Mouse (Mus musculus) liver, adult 2 months (tissue): ENCODE measurements at regions not wholly inside any gene's neighbourhood (a gene's known extent, or its start where the extent isn't known, plus 50 kb on each side); places are given as distances from the start of the nearest gene placed in this dataset.

Experiments
- DNase-seq: peaks from one replicate; pipeline ENCODE4 v3.0.0-alpha.2; 2011; ENCODE audit warnings: low read depth, low spot score; ENCODE audit errors: extremely low read depth
- H3K27ac ChIP-seq: fragments of 200-500 bp; replicated peaks from 2 replicates; pipeline ENCODE4 v1.5.1; 2012; ENCODE audit warnings: low read depth, mild to moderate bottlenecking, control low read depth, inconsistent platforms, low read length; ENCODE audit not compliant: insufficient read depth
- H3K27me3 ChIP-seq: fragments of 200-500 bp; 2 replicates; pipeline ENCODE4 v1.6.1; 2012; ENCODE audit warnings: mild to moderate bottlenecking, moderate library complexity, low read length, inconsistent platforms; ENCODE audit not compliant: control insufficient read depth, insufficient read depth
- H3K36me3 ChIP-seq: fragments of 200-500 bp; 2 replicates; pipeline ENCODE4 v1.6.1; 2012; ENCODE audit warnings: low read length, inconsistent platforms; ENCODE audit not compliant: control insufficient read depth, insufficient read depth
- H3K4me1 ChIP-seq: fragments of 200-500 bp; 2 replicates; pipeline ENCODE4 v1.6.1; 2011; ENCODE audit warnings: low read length; ENCODE audit not compliant: control insufficient read depth, insufficient read depth
- H3K4me3 ChIP-seq: fragments of 200-500 bp; 2 replicates; pipeline ENCODE4 v1.5.1; 2011; ENCODE audit warnings: low read depth, mild to moderate bottlenecking, control low read depth, low read length, moderate library complexity; ENCODE audit not compliant: insufficient read depth
- H3K79me2 ChIP-seq: fragments of 200-500 bp; 2 replicates; pipeline ENCODE4 v1.6.1; 2012; ENCODE audit warnings: inconsistent platforms, mild to moderate bottlenecking, low read length, moderate library complexity; ENCODE audit not compliant: control insufficient read depth, insufficient read depth
- H3K9ac ChIP-seq: fragments of 200-500 bp; 2 replicates; pipeline ENCODE4 v1.6.1; 2012; ENCODE audit warnings: low read depth, mild to moderate bottlenecking, control low read depth, inconsistent platforms, low read length
- CTCF ChIP-seq: fragments of 200-500 bp; IDR thresholded peaks from 2 replicates; pipeline ENCODE4 v1.5.1; 2011; ENCODE audit warnings: low read depth, low read length, control low read depth
- POLR2A ChIP-seq: fragments of 200-500 bp; IDR thresholded peaks from 2 replicates; pipeline ENCODE4 v1.6.1; 2011; ENCODE audit warnings: low read length, control low read depth; ENCODE audit not compliant: insufficient read depth; ENCODE audit errors: extremely low read depth
- WGBS: fragments of 180-500 bp; shearing (Covaris S2); methylation state at CpG from one replicate; pipeline ENCODE4 v1.1.7; 2018; 5-methylcytosine and 5-hydroxymethylcytosine counted together

DNA sequence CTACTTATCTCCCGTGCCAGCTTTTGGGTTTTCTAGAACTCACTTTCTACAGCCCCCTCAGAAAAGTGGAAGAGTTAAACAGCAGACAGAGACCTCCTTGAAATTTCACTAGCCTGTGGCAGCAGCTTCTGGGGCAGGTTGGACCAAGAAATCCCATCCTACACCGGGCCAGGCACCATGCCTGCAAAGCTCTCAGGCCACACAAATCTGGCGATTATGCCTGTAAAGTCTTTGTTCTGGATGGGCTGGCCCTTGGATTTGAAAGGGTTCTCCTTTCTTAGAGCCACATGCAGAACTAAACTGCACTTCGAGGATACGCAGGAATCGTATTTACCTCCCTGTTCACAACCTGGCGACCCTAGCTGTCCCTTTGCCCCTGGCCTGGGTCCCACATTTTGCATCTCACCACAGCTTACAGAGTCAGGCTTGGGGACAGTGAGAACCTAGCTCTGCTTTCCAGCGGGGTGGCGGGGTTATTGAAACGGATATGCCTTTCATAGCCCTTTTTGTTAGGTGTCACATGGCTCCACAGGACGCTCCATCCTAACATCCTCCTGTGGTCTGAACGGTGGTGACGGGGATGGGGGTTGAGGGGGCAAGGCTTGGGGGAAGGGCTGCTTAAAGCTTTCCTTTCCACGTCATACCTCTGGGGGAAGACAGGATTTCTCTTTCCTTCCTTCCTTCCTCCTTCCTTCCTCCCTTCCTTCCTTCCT is 229.0 kb downstream of the Mtx2 start:
- TF ChIP-seq POLR2A (no peak), CTCF (no peak)
- no peak overlapping the region for H3K27ac ChIP-seq
- peaks cover 5% of the 10 kb centered on the region; the same call in 1 of the 2 replicates for H3K4me1 ChIP-seq
- DNase-seq, result no peak
- H3K9ac ChIP-seq, result no peak overlapping the region
- H3K27me3 ChIP-seq, result no peaks in the 10 kb centered on the region; the same call in 1 of the 2 replicates
- 40% methylated on average over 14 of the region's 14 CpGs for WGBS
- no peaks in the 10 kb centered on the region for H3K36me3 ChIP-seq
- H3K79me2 ChIP-seq, result no peaks in the 10 kb centered on the region
- no peak overlapping the region for H3K4me3 ChIP-seq

- Histone ChIP-seq H3K9ac (no peak overlapping the region), H3K27me3 (no peaks in the 10 kb centered on the region; the same call in 1 of the 2 replicates), H3K27ac (no peak overlapping the region), H3K36me3 (no peaks in the 10 kb centered on the region), H3K4me1 (peaks cover 5% of the 10 kb centered on the region; the same call in 1 of the 2 replicates), H3K79me2 (no peaks in the 10 kb centered on the region), H3K4me3 (no peak overlapping the region)
- TF ChIP-seq POLR2A, result no peak
- TF ChIP-seq CTCF, result peak; percentile 59; the same call in 1 of the 2 replicates
- WGBS, result 3% methylated on average over 6 of the region's 6 CpGs
- peak; percentile 15 for DNase-seq
These were observed 229.6 kb downstream of the Mtx2 start for GRCm38 (mm10) chr2:75055187-75055543.

DNA sequence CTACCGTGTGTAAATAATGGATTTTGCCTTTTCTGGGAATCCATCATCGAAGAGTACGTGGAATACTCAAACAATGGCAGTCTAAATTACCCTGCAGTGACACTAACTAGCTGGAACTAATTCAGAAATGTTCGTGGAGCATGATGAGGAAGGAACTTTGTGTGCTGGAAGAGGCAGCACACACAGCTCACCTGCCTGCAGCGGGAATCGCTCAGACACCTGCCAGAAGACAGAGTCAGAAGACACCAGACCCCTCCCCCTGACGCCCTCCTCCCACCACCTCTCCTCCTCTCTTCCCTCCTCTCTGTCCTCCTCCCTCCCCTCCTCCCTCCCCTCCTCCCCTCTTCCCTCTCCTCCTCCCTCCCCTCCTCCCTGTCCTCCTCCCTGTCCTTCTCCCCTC is 235.4 kb downstream of the Mtx2 start:
- H3K36me3 ChIP-seq, result no peaks in the 10 kb centered on the region
- no peak overlapping the region for H3K9ac ChIP-seq
- H3K79me2 ChIP-seq, result no peaks in the 10 kb centered on the region
- no peaks in the 10 kb centered on the region for H3K4me1 ChIP-seq
- DNase-seq, result no peak
- no peaks in the 10 kb centered on the region for H3K27me3 ChIP-seq
- no peak for TF ChIP-seq CTCF
- H3K4me3 ChIP-seq, result no peak overlapping the region
- no peak overlapping the region for H3K27ac ChIP-seq
- WGBS, result 30% methylated on average over 7 of the region's 7 CpGs

DNA sequence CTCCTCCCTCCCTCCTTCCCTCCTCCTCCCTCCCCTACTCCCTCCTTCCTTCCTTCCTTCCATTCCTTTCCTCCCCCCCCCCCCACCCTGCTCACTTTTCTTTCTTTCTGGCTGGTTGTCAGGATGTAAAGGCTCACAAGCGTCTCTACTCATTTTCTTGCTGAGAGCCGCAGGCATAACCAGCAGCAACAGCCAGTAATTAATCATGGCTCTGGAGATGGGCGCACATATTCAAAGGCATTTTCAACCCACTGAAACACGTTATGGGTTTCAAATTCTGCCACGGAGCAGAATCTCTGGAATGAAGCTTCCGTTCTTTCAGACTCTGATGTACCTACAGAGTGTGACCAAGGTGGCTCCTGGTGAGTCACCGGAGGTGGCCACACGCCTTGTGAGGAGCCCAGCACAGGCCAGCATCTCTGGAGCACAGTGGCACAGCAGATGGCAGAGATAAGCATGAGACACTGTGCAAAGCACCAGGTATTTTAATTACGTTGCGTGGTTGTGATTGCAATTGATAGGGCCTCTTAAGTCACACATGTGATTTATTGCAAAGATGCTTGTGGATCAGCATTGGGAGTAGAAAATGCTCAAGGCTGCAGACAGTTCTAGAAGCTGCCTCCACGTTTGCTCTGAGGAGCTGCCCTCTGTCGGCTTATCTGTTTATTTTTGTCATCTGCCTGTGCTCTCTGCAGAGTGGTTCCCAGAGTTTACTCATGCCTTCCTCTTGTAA is 236.0 kb downstream of the Mtx2 start:
- Histone ChIP-seq H3K27ac (no peak overlapping the region), H3K4me1 (no peaks in the 10 kb centered on the region), H3K4me3 (no peak overlapping the region), H3K79me2 (no peaks in the 10 kb centered on the region), H3K36me3 (no peaks in the 10 kb centered on the region), H3K27me3 (no peaks in the 10 kb centered on the region), H3K9ac (no peak overlapping the region)
- DNase-seq, result no peak
- 60% methylated on average over 12 of the region's 12 CpGs for WGBS
- TF ChIP-seq POLR2A, result no peak
- TF ChIP-seq CTCF, result no peak

DNA sequence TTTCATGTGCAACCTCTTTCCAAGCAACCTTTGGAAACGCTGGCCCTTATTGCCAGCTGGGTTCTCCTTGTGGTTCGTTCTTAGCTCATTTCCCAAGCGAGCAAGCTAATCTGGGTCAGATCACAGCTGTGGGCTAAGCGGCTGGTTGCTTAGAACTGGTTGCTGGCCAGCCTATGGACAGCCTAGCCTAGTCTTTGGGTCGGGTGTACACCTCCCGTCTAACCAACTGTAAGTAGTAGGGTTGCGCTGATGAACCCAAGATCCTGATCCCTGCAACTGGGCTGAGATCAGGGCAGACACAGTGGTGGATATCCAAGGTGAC is 236.5 kb downstream of the Mtx2 start:
- TF ChIP-seq POLR2A (no peak), CTCF (no peak)
- Histone ChIP-seq H3K79me2 (no peaks in the 10 kb centered on the region), H3K4me1 (no peaks in the 10 kb centered on the region), H3K9ac (no peak overlapping the region), H3K27me3 (no peaks in the 10 kb centered on the region), H3K27ac (no peak overlapping the region), H3K36me3 (no peaks in the 10 kb centered on the region), H3K4me3 (no peak overlapping the region)
- 77% methylated on average over 7 of the region's 7 CpGs for WGBS
- no peak for DNase-seq
